Mouse (Mus musculus): ENCODE data around the gene Mybl2.

DNA sequence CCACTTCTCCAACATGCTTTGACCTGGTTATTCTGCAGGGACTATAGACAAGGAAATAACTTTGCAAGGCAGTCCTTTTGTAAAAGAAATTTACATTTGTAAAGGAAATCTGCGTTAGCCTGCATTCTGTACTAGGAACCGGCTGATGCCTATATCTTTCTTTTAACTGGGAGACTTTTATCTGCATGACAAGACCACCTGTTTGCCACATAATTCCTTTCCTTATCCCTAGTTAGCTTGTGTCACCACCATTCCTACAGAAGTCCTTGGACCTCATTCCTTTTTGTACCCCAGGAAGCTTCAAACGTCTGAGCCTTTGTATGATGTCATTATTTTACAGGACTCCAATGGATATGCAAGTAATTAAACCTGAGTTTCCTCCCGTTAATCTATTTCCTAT, 1.7 kb upstream of the Mybl2 start:
- TF ChIP-seq CTCF (IDR thresholded peaks at IDR 0.05; ENCODE audit: control insufficient read depth, insufficient read depth, low read length) (no peak), POLR2A (IDR thresholded peaks at IDR 0.05; ENCODE audit: borderline replicate concordance, control insufficient read depth, low read depth, low read length) (no peak)

Data from bone marrow, adult 2 months (tissue).